Comparison of ENCODE assay signal across 11 mouse cellular contexts in genomic region chr2:130575873-130576272, GRCm38 (mm10). TPM values are rescaled to one million over a fixed set of nuclear protein-coding genes. Genes with fewer than 3 reads are reported as not detected.
DNase-seq lines count a peak whose midpoint lies in the region; ATAC-seq lines count a peak whose summit lies in the region.
"Had no signal": no experiment of that assay in that cellular context is flagged by ENCODE, and none has a peak within 500 bp of the region (broad histone marks: within the 10 kb centered on the region; RNA-seq: fewer than 3 reads in every experiment).

TSS of gene Oxt (plus strand) at chr2:130576173.

- H3K4me3 ChIP-seq in heart, embryonic 16.5 days (ENCODE audit: low read length) = peak within 1 kb of the TSS; percentile 44
- peak within 1 kb of the TSS; percentile 27 for H3K4me3 ChIP-seq in embryonic facial prominence, embryonic 12.5 days
- H3K4me3 ChIP-seq in intestine, embryonic 14.5 days (ENCODE audit: low read depth, low read length) = peak within 1 kb of the TSS; percentile 25; the same call in 1 of the 2 replicates
- H3K4me3 ChIP-seq in midbrain, embryonic 15.5 days = peak within 1 kb of the TSS; percentile 26

- H3K4me2 ChIP-seq in heart, embryonic 16.5 days (ENCODE audit: low read depth, low read length) = peak within 1 kb of the TSS; percentile 58
- peak within 1 kb of the TSS; percentile 52 for H3K4me2 ChIP-seq in embryonic facial prominence, embryonic 12.5 days (replicated peaks)
- peak within 1 kb of the TSS; percentile 46 for H3K4me2 ChIP-seq in intestine, embryonic 14.5 days (ENCODE audit: low read length)
- H3K4me2 ChIP-seq in midbrain, embryonic 15.5 days = peak within 1 kb of the TSS; percentile 50

- no peak within 1 kb of the TSS for H3K27ac ChIP-seq in heart, embryonic 16.5 days (ENCODE audit: low read length)
- no peak within 1 kb of the TSS for H3K27ac ChIP-seq in embryonic facial prominence, embryonic 12.5 days
- H3K27ac ChIP-seq in intestine, embryonic 14.5 days (ENCODE audit: low read depth) = no peak within 1 kb of the TSS
- H3K27ac ChIP-seq in midbrain, embryonic 15.5 days = no peak within 1 kb of the TSS

- peaks cover 11% of the 10 kb centered on the region for H3K4me1 ChIP-seq in heart, embryonic 16.5 days (ENCODE audit: control insufficient read depth, insufficient read depth, low read length)
- H3K4me1 ChIP-seq in embryonic facial prominence, embryonic 12.5 days = peaks cover 15% of the 10 kb centered on the region; the same call in 1 of the 2 replicates
- H3K4me1 ChIP-seq in intestine, embryonic 14.5 days (replicated peaks; ENCODE audit: control insufficient read depth, insufficient read depth, low read length) = 0 out of 2 replicates have a peak, but pooled peaks cover 5% of the 10 kb centered on the region
- peaks cover 14% of the 10 kb centered on the region; the same call in 1 of the 2 replicates for H3K4me1 ChIP-seq in midbrain, embryonic 15.5 days

- H3K27me3 ChIP-seq in heart, embryonic 16.5 days (ENCODE audit: control insufficient read depth, insufficient read depth, low read length) = peaks cover 57% of the 10 kb centered on the region
- H3K27me3 ChIP-seq in embryonic facial prominence, embryonic 12.5 days = peaks cover 60% of the 10 kb centered on the region
- H3K27me3 ChIP-seq in intestine, embryonic 14.5 days (replicated peaks; ENCODE audit: control insufficient read depth, insufficient read depth, low read length) = peaks cover 68% of the 10 kb centered on the region
- peaks cover 68% of the 10 kb centered on the region for H3K27me3 ChIP-seq in midbrain, embryonic 15.5 days (replicated peaks)

- ATAC-seq in heart, embryonic 16.5 days (replicated peaks; ENCODE audit: extremely low read depth, insufficient read depth, low FRiP score) = no peak
- no peak for ATAC-seq in embryonic facial prominence, embryonic 12.5 days (ENCODE audit: insufficient number of reproducible peaks, insufficient read depth, low FRiP score, low TSS enrichment)
- ATAC-seq in intestine, embryonic 14.5 days (replicated peaks; ENCODE audit: low FRiP score, low TSS enrichment, low read depth) = no peak
- no peak for ATAC-seq in midbrain, embryonic 15.5 days (replicated peaks)

- intact Hi-C loops in heart, postnatal 10 days (cut with DNase I) = no loop called here

- WGBS in heart, embryonic 16.5 days = 54% methylated on average over 9 of the region's 9 CpGs
- WGBS in embryonic facial prominence, embryonic 12.5 days = 43% methylated on average over 9 of the region's 9 CpGs
- 52% methylated on average over 9 of the region's 9 CpGs for WGBS in intestine, embryonic 14.5 days
- 40% methylated on average over 9 of the region's 9 CpGs for WGBS in midbrain, embryonic 15.5 days

- no peaks in the 10 kb centered on the region for H3K9me3 ChIP-seq in heart, embryonic 16.5 days (replicated peaks; ENCODE audit: control insufficient read depth, low read length)
- H3K9me3 ChIP-seq in embryonic facial prominence, embryonic 12.5 days = no peaks in the 10 kb centered on the region
- H3K9me3 ChIP-seq in intestine, embryonic 14.5 days (ENCODE audit: control insufficient read depth, low read length) = no peaks in the 10 kb centered on the region
- H3K9me3 ChIP-seq in midbrain, embryonic 15.5 days = no peaks in the 10 kb centered on the region

- peak within 1 kb of the TSS; percentile 47 for H3K9ac ChIP-seq in heart, embryonic 16.5 days (ENCODE audit: low read length)
- peak within 1 kb of the TSS; percentile 43 for H3K9ac ChIP-seq in embryonic facial prominence, embryonic 12.5 days
- no peak within 1 kb of the TSS for H3K9ac ChIP-seq in intestine, embryonic 14.5 days (ENCODE audit: low read length)
- 0 out of 2 replicates have a peak within 1 kb of the TSS, but pooled peaks have one; percentile 16 for H3K9ac ChIP-seq in midbrain, embryonic 15.5 days

- no peak for DNase-seq in heart, postnatal 10 days
- no peak for DNase-seq in intestine, embryonic 14.5 days (ENCODE audit: low spot score)
- DNase-seq in urinary bladder, postnatal 14 days (ENCODE audit: low spot score) = no peak
- no peak for DNase-seq in cerebellum, postnatal 10 days
- DNase-seq in urinary bladder, postnatal 25 days (ENCODE audit: low spot score) = no peak
- DNase-seq: lung, postnatal 14 days; right cerebral cortex, postnatal 25 days had no signal

- H3K36me3 ChIP-seq in heart, embryonic 16.5 days (ENCODE audit: control insufficient read depth, insufficient read depth) = no peaks in the 10 kb centered on the region
- no peaks in the 10 kb centered on the region for H3K36me3 ChIP-seq in embryonic facial prominence, embryonic 12.5 days
- H3K36me3 ChIP-seq in intestine, embryonic 14.5 days (ENCODE audit: control insufficient read depth, insufficient read depth, low read length) = no peaks in the 10 kb centered on the region
- no peaks in the 10 kb centered on the region for H3K36me3 ChIP-seq in midbrain, embryonic 15.5 days (replicated peaks)

RNA-seq across cellular contexts. Expression of gene Oxt, which starts in this region (rescaled TPM):
- polyA plus RNA-seq in heart, embryonic 16.5 days (2015; fragmentation: Nextera tagmentation; extraction: Ambion mirVana) = not detected in 2 replicates
- under 1 TPM in 1 of 2 experiments, not detected in 1; 0.62 TPM for total RNA-seq in heart, postnatal 10 days (2021)
- polyA plus RNA-seq in embryonic facial prominence, embryonic 12.5 days (2016; fragmentation: Nextera tagmentation; extraction: Ambion mirVana) = not detected in 2 replicates
- not detected in 2 replicates for polyA plus RNA-seq in intestine, embryonic 14.5 days (2014; fragmentation: Nextera tagmentation; extraction: Ambion mirVana)
- 0.38 and 0.86 TPM in 2 replicates for polyA plus RNA-seq in midbrain, embryonic 15.5 days (2015; fragmentation: Nextera tagmentation; extraction: Ambion mirVana)
- total RNA-seq: gastrocnemius, adult 8-10 months had no signal
